Mouse (Mus musculus) granulocyte monocyte progenitor cell, adult 5-6 weeks (primary cell): ENCODE measurements around the gene Rusc2. TPM values are rescaled to one million over a fixed set of nuclear protein-coding genes. Genes with fewer than 3 reads are reported as not detected.

Source experiments
- ATAC-seq: replicated peaks from 2 replicates; pipeline ENCODE4 v1.8.0; 2016; ENCODE audit warnings: mild to moderate bottlenecking, moderate TSS enrichment, inconsistent platforms; ENCODE audit not compliant: poor library complexity, severe bottlenecking
- total RNA-seq, 2 experiments: library from RNA; stranded (forward) in 1 of 2; stranded (reverse) in 1 of 2; fragments of 200-712, 200-1000 nt in 1 of 2; fragments of >200 nt in 1 of 2; fragmentation: Nextera tagmentation in 1 of 2; gene quantifications; 2 replicates each; pipeline ENCODE4 v1.2.3; 2014 to 2017

Gene Rusc2
- 1.3 and 2.9 TPM in 2 replicates for total RNA-seq (2014; fragmentation: Nextera tagmentation)
- 1.7 and 1.9 TPM in 2 replicates for total RNA-seq (2017)

GRCm38 (mm10) chr4:43381408-43382154 is at the start of gene Rusc2:
Gene Rusc2 (plus strand): TSS chr4:43381979.
- ATAC-seq = peak; percentile 90

GRCm38 (mm10) chr4:43334771-43335170 is 47.0 kb upstream of the Rusc2 start:
- no peak for ATAC-seq

GRCm38 (mm10) chr4:43336176-43336575 is 45.6 kb upstream of the Rusc2 start:
- no peak for ATAC-seq

GRCm38 (mm10) chr4:43340096-43340804 is 41.5 kb upstream of the Rusc2 start:
- no peak for ATAC-seq

- no peak for ATAC-seq
Observed at GRCm38 (mm10) chr4:43341276-43341891, 40.4 kb upstream of the Rusc2 start.

- ATAC-seq = no peak
Observed at GRCm38 (mm10) chr4:43342443-43342842, 39.3 kb upstream of the Rusc2 start.

- no peak for ATAC-seq
Observed at GRCm38 (mm10) chr4:43344932-43345331, 36.8 kb upstream of the Rusc2 start.

GRCm38 (mm10) chr4:43349206-43349605 is 32.6 kb upstream of the Rusc2 start:
- no peak for ATAC-seq

GRCm38 (mm10) chr4:43350038-43350560 is 31.7 kb upstream of the Rusc2 start:
- no peak for ATAC-seq

GRCm38 (mm10) chr4:43353662-43354061 is 28.1 kb upstream of the Rusc2 start:
- no peak for ATAC-seq

- peak; percentile 72 for ATAC-seq
Observed at GRCm38 (mm10) chr4:43364914-43365560, 16.7 kb upstream of the Rusc2 start.

- ATAC-seq = no peak
Observed at GRCm38 (mm10) chr4:43367295-43367694, 14.5 kb upstream of the Rusc2 start.

GRCm38 (mm10) chr4:43367787-43368186 is 14.0 kb upstream of the Rusc2 start:
- ATAC-seq = peak; percentile 53

GRCm38 (mm10) chr4:43371406-43371805 is 10.4 kb upstream of the Rusc2 start:
- no peak for ATAC-seq

- ATAC-seq = no peak
Observed at GRCm38 (mm10) chr4:43372155-43372554, 9.6 kb upstream of the Rusc2 start.

GRCm38 (mm10) chr4:43374266-43374665 is 7.5 kb upstream of the Rusc2 start:
- no peak for ATAC-seq

GRCm38 (mm10) chr4:43379601-43380000 is 2.2 kb upstream of the Rusc2 start:
- no peak for ATAC-seq

GRCm38 (mm10) chr4:43380951-43381350 is 828 bp upstream of the Rusc2 start:
- ATAC-seq = no peak

GRCm38 (mm10) chr4:43382155-43383020 is 609 bp downstream of the Rusc2 start:
- ATAC-seq = no peak
